In the genomic region with DNA sequence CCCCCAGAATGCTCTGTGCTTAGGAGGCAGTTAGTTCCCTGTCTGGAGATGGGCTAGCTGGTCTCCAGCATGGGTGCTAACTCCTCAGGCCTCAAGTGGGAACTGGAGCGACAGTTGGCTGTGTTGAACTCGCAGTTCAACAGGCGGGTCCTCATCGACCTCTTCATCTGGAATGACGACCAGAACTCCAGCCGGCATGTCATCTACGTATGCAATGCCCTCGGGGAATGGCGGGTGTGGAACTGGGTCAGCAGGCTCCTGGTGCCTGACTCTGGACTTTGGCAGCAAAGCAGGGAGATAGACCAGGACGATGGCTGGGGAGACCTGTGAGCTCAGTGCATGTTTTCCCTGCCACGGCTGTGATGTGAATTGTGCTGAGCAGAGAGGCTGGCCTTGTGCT, we compare ENCODE assay signal across 27 mouse cellular contexts. TPM values are rescaled to one million over a fixed set of nuclear protein-coding genes. Genes with fewer than 3 reads are reported as not detected.
"Had no signal": no experiment of that assay in that cellular context is flagged by ENCODE, and none has a peak within 500 bp of the region (broad histone marks: within the 10 kb centered on the region; RNA-seq: fewer than 3 reads in every experiment).

No protein-coding gene starts in this region.

- H3K4me1 ChIP-seq: hindbrain, embryonic 13.5 days; hindbrain, embryonic 15.5 days; kidney, embryonic 15.5 days; limb, embryonic 13.5 days had no signal

- ATAC-seq: hindbrain, postnatal 0 days; intestine, embryonic 16.5 days; liver, embryonic 12.5 days had no signal

- H3K4me2 ChIP-seq: heart, embryonic 13.5 days; heart, embryonic 15.5 days; hindbrain, embryonic 13.5 days; hindbrain, embryonic 15.5 days; kidney, embryonic 15.5 days; limb, embryonic 13.5 days; limb, embryonic 15.5 days; liver, embryonic 12.5 days had no signal

- H3K27me3 ChIP-seq: hindbrain, embryonic 15.5 days; limb, embryonic 15.5 days had no signal

- H3K27ac ChIP-seq: heart, embryonic 10.5 days; heart, embryonic 13.5 days; heart, embryonic 15.5 days; hindbrain, embryonic 13.5 days; hindbrain, embryonic 15.5 days; kidney, embryonic 15.5 days; kidney, postnatal 0 days; limb, embryonic 13.5 days; limb, embryonic 15.5 days; liver, embryonic 12.5 days had no signal

- H3K9ac ChIP-seq: heart, embryonic 13.5 days; heart, embryonic 15.5 days; hindbrain, embryonic 13.5 days; hindbrain, embryonic 15.5 days; kidney, embryonic 15.5 days; limb, embryonic 13.5 days; limb, embryonic 15.5 days; liver, embryonic 12.5 days had no signal

- DNase-seq: gastrocnemius, postnatal 14 days; heart, adult 18-20 months; heart, postnatal 14 days; heart, postnatal 36 days; kidney, adult 11 months; kidney, adult 2 months; kidney, adult 9 months; kidney, postnatal 14 days; kidney, postnatal 36 days; layer of hippocampus, adult 9-11 months; layer of hippocampus, postnatal 36 days; left cerebral cortex, postnatal 4 days had no signal

- H3K36me3 ChIP-seq: heart, embryonic 10.5 days; heart, embryonic 13.5 days; heart, embryonic 15.5 days; hindbrain, embryonic 13.5 days; hindbrain, embryonic 15.5 days; kidney, embryonic 15.5 days; limb, embryonic 13.5 days; limb, embryonic 15.5 days; liver, embryonic 12.5 days had no signal

- H3K4me3 ChIP-seq: heart, embryonic 10.5 days; heart, embryonic 13.5 days; heart, embryonic 15.5 days; hindbrain, embryonic 13.5 days; hindbrain, embryonic 15.5 days; kidney, embryonic 15.5 days; limb, embryonic 13.5 days; limb, embryonic 15.5 days; liver, embryonic 12.5 days had no signal

- H3K9me3 ChIP-seq: heart, embryonic 10.5 days; heart, embryonic 13.5 days; heart, embryonic 15.5 days; hindbrain, embryonic 13.5 days; hindbrain, embryonic 15.5 days; kidney, embryonic 15.5 days; limb, embryonic 13.5 days; limb, embryonic 15.5 days; liver, embryonic 12.5 days had no signal

RNA-seq across cellular contexts. Expression of gene Mmel1, which starts 16.0 kb away (rescaled TPM):
- polyA plus RNA-seq: intestine, embryonic 14.5 days; kidney, postnatal 0 days; large intestine, adult 2 months; limb, embryonic 11.5 days had no signal

RNA-seq across cellular contexts. Expression of gene Ttc34, which starts 48.2 kb away (rescaled TPM):
- polyA plus RNA-seq: kidney, adult 2 months; liver, embryonic 12.5 days had no signal
